Mouse (Mus musculus) c-Kit-positive CD71-positive TER-119-negative erythroid progenitor cells, embryonic 14.5 days (primary cell): Measurements from ENCODE around the gene Ccl6.

Experiments
- DNase-seq: peaks from one replicate; pipeline ENCODE4 v3.0.0-alpha.2; 2013; ENCODE audit warnings: low read depth

The Ccl6 gene

GRCm38 (mm10) chr11:83592853-83593252 is at the start of gene Ccl6:
TSS of gene Ccl6 (minus strand) at chr11:83593087.
- DNase-seq, result no peak

GRCm38 (mm10) chr11:83641216-83641615 is 48.3 kb upstream of the Ccl6 start:
- DNase-seq, result no peak

GRCm38 (mm10) chr11:83640141-83640540 is 47.3 kb upstream of the Ccl6 start:
- no peak for DNase-seq

GRCm38 (mm10) chr11:83639533-83639932 is 46.6 kb upstream of the Ccl6 start:
- no peak for DNase-seq

GRCm38 (mm10) chr11:83638934-83639333 is 46.0 kb upstream of the Ccl6 start:
- DNase-seq, result no peak

- no peak for DNase-seq
These were observed 43.9 kb upstream of the Ccl6 start for GRCm38 (mm10) chr11:83636742-83637235.

- no peak for DNase-seq
These were observed 42.0 kb upstream of the Ccl6 start for GRCm38 (mm10) chr11:83634898-83635297.

- no peak for DNase-seq
These were observed 41.5 kb upstream of the Ccl6 start for GRCm38 (mm10) chr11:83634425-83634824.

GRCm38 (mm10) chr11:83632744-83633143 is 39.9 kb upstream of the Ccl6 start:
- DNase-seq, result no peak

- DNase-seq, result no peak
These were observed 38.2 kb upstream of the Ccl6 start for GRCm38 (mm10) chr11:83631065-83631464.

- no peak for DNase-seq
These were observed 37.7 kb upstream of the Ccl6 start for GRCm38 (mm10) chr11:83630630-83631029.

- DNase-seq, result no peak
These were observed 35.9 kb upstream of the Ccl6 start for GRCm38 (mm10) chr11:83628808-83629207.

GRCm38 (mm10) chr11:83623586-83623985 is 30.7 kb upstream of the Ccl6 start:
- DNase-seq, result no peak

GRCm38 (mm10) chr11:83619037-83619436 is 26.1 kb upstream of the Ccl6 start:
- no peak for DNase-seq

- no peak for DNase-seq
These were observed 25.4 kb upstream of the Ccl6 start for GRCm38 (mm10) chr11:83618238-83618637.

- no peak for DNase-seq
These were observed 23.7 kb upstream of the Ccl6 start for GRCm38 (mm10) chr11:83616586-83616985.

GRCm38 (mm10) chr11:83610900-83611299 is 18.0 kb upstream of the Ccl6 start:
- DNase-seq, result no peak

GRCm38 (mm10) chr11:83606396-83606795 is 13.5 kb upstream of the Ccl6 start:
- DNase-seq, result no peak

GRCm38 (mm10) chr11:83605535-83605934 is 12.6 kb upstream of the Ccl6 start:
- no peak for DNase-seq

- no peak for DNase-seq
These were observed 11.8 kb upstream of the Ccl6 start for GRCm38 (mm10) chr11:83604698-83605097.

- no peak for DNase-seq
These were observed 10.5 kb upstream of the Ccl6 start for GRCm38 (mm10) chr11:83603399-83603798.

GRCm38 (mm10) chr11:83600576-83600975 is 7.7 kb upstream of the Ccl6 start:
- DNase-seq, result no peak

GRCm38 (mm10) chr11:83598991-83599390 is 6.1 kb upstream of the Ccl6 start:
- no peak for DNase-seq

- DNase-seq, result no peak
These were observed 5.4 kb upstream of the Ccl6 start for GRCm38 (mm10) chr11:83598207-83598837.
